Mouse (Mus musculus) olfactory bulb, adult 2 months (tissue): ENCODE data around the gene Henmt1.

Source experiments
- CTCF ChIP-seq: fragments of 200-500 bp; IDR thresholded peaks from 2 replicates; pipeline ENCODE4 v1.5.1; 2012; ENCODE audit warnings: low read depth, mild to moderate bottlenecking, low read length, moderate library complexity; ENCODE audit not compliant: insufficient read depth
- POLR2A ChIP-seq: fragments of 200-500 bp; IDR thresholded peaks from 2 replicates; pipeline ENCODE4 v1.6.1; 2012; ENCODE audit warnings: mild to moderate bottlenecking, low read depth, low read length, moderate library complexity; ENCODE audit not compliant: insufficient read depth

GRCm38 (mm10) chr3:108892080-108892479 is 47.6 kb upstream of the Henmt1 start:
- TF ChIP-seq POLR2A (no peak), CTCF (no peak)
